Mouse (Mus musculus): ENCODE data around the gene Sik1. TPM values are rescaled to one million over a fixed set of nuclear protein-coding genes. Genes with fewer than 3 reads are reported as not detected.
A peak's percentile ranks its signal among the peaks of the same experiment; 100 is the strongest.

Gene Sik1
- polyA plus RNA-seq, 1 experiment = 25.7 TPM

GRCm38 (mm10) chr17:31835528-31836263 is 19.9 kb downstream of the Sik1 start:
- TF ChIP-seq POLR2A (IDR thresholded peaks at IDR 0.05; ENCODE audit: borderline replicate concordance, low read depth, low read length) = no peak
- TF ChIP-seq CTCF (IDR thresholded peaks at IDR 0.05; ENCODE audit: low read depth, low read length) = no peak; the same call in 1 of the 2 replicates
- H3K27ac ChIP-seq (ENCODE audit: insufficient read depth, low read depth, low read length) = peak overlapping the region; percentile 89
- no peak overlapping the region for H3K4me3 ChIP-seq (ENCODE audit: insufficient read depth, low read length)
- peaks cover 40% of the 10 kb centered on the region for H3K4me1 ChIP-seq (ENCODE audit: control insufficient read depth, insufficient read depth, low read length)

- Histone ChIP-seq H3K4me1 (ENCODE audit: control insufficient read depth, insufficient read depth, low read length) (peaks cover 35% of the 10 kb centered on the region), H3K4me3 (ENCODE audit: insufficient read depth, low read length) (no peak overlapping the region), H3K27ac (ENCODE audit: insufficient read depth, low read depth, low read length) (peak overlapping the region; percentile 89)
Observed at GRCm38 (mm10) chr17:31834320-31835065, 21.1 kb downstream of the Sik1 start.

GRCm38 (mm10) chr17:31833752-31834151 is 21.9 kb downstream of the Sik1 start:
- peak overlapping the region; percentile 79 for H3K27ac ChIP-seq (ENCODE audit: insufficient read depth, low read depth, low read length)
- peaks cover 35% of the 10 kb centered on the region for H3K4me1 ChIP-seq (ENCODE audit: control insufficient read depth, insufficient read depth, low read length)
- TF ChIP-seq CTCF (IDR thresholded peaks at IDR 0.05; ENCODE audit: low read depth, low read length) (no peak), POLR2A (IDR thresholded peaks at IDR 0.05; ENCODE audit: borderline replicate concordance, low read depth, low read length) (no peak)
- H3K4me3 ChIP-seq (ENCODE audit: insufficient read depth, low read length) = no peak overlapping the region

More at GRCm38 (mm10) chr17:31834320-31835065, 21.1 kb downstream of the Sik1 start:
- no peak for TF ChIP-seq POLR2A (IDR thresholded peaks at IDR 0.05; ENCODE audit: borderline replicate concordance, low read depth, low read length)

- Histone ChIP-seq H3K4me3 (ENCODE audit: insufficient read depth, low read length) (no peak overlapping the region), H3K27ac (ENCODE audit: insufficient read depth, low read depth, low read length) (no peak overlapping the region), H3K4me1 (ENCODE audit: control insufficient read depth, insufficient read depth, low read length) (peaks cover 39% of the 10 kb centered on the region)
- TF ChIP-seq POLR2A (IDR thresholded peaks at IDR 0.05; ENCODE audit: borderline replicate concordance, low read depth, low read length) (no peak), CTCF (IDR thresholded peaks at IDR 0.05; ENCODE audit: low read depth, low read length) (no peak)
Observed at GRCm38 (mm10) chr17:31832577-31832964, 23.0 kb downstream of the Sik1 start.

- H3K4me3 ChIP-seq (ENCODE audit: insufficient read depth, low read length) = no peak overlapping the region
- H3K4me1 ChIP-seq (ENCODE audit: control insufficient read depth, insufficient read depth, low read length) = peaks cover 39% of the 10 kb centered on the region
- no peak overlapping the region for H3K27ac ChIP-seq (ENCODE audit: insufficient read depth, low read depth, low read length)
- TF ChIP-seq CTCF (IDR thresholded peaks at IDR 0.05; ENCODE audit: low read depth, low read length) = no peak
- no peak for TF ChIP-seq POLR2A (IDR thresholded peaks at IDR 0.05; ENCODE audit: borderline replicate concordance, low read depth, low read length)
Observed at GRCm38 (mm10) chr17:31831866-31832576, 23.6 kb downstream of the Sik1 start.

- no peak for TF ChIP-seq POLR2A (IDR thresholded peaks at IDR 0.05; ENCODE audit: borderline replicate concordance, low read depth, low read length)
- no peak for TF ChIP-seq CTCF (IDR thresholded peaks at IDR 0.05; ENCODE audit: low read depth, low read length)
- Histone ChIP-seq H3K27ac (ENCODE audit: insufficient read depth, low read depth, low read length) (no peak overlapping the region), H3K4me3 (ENCODE audit: insufficient read depth, low read length) (no peak overlapping the region), H3K4me1 (ENCODE audit: control insufficient read depth, insufficient read depth, low read length) (peaks cover 39% of the 10 kb centered on the region)
Observed at GRCm38 (mm10) chr17:31831097-31831865, 24.3 kb downstream of the Sik1 start.

GRCm38 (mm10) chr17:31830506-31831075 is 25.0 kb downstream of the Sik1 start:
- Histone ChIP-seq H3K4me3 (ENCODE audit: insufficient read depth, low read length) (no peak overlapping the region), H3K4me1 (ENCODE audit: control insufficient read depth, insufficient read depth, low read length) (peaks cover 32% of the 10 kb centered on the region), H3K27ac (ENCODE audit: insufficient read depth, low read depth, low read length) (no peak overlapping the region)
- TF ChIP-seq POLR2A (IDR thresholded peaks at IDR 0.05; ENCODE audit: borderline replicate concordance, low read depth, low read length) = no peak
- TF ChIP-seq CTCF (IDR thresholded peaks at IDR 0.05; ENCODE audit: low read depth, low read length) = no peak

- no peak overlapping the region for H3K4me3 ChIP-seq (ENCODE audit: insufficient read depth, low read length)
- TF ChIP-seq POLR2A (IDR thresholded peaks at IDR 0.05; ENCODE audit: borderline replicate concordance, low read depth, low read length) (no peak), CTCF (IDR thresholded peaks at IDR 0.05; ENCODE audit: low read depth, low read length) (no peak)
- peaks cover 17% of the 10 kb centered on the region for H3K4me1 ChIP-seq (ENCODE audit: control insufficient read depth, insufficient read depth, low read length)
- no peak overlapping the region for H3K27ac ChIP-seq (ENCODE audit: insufficient read depth, low read depth, low read length)
Observed at GRCm38 (mm10) chr17:31828916-31829315, 26.7 kb downstream of the Sik1 start.

- Histone ChIP-seq H3K27ac (ENCODE audit: insufficient read depth, low read depth, low read length) (no peak overlapping the region), H3K4me3 (ENCODE audit: insufficient read depth, low read length) (no peak overlapping the region), H3K4me1 (ENCODE audit: control insufficient read depth, insufficient read depth, low read length) (peaks cover 11% of the 10 kb centered on the region)
- TF ChIP-seq POLR2A (IDR thresholded peaks at IDR 0.05; ENCODE audit: borderline replicate concordance, low read depth, low read length) (no peak), CTCF (IDR thresholded peaks at IDR 0.05; ENCODE audit: low read depth, low read length) (no peak)
Observed at GRCm38 (mm10) chr17:31828118-31828517, 27.5 kb downstream of the Sik1 start.
